Mouse (Mus musculus) heart, embryonic 11.5 days (tissue): ENCODE measurements around the gene Cchcr1. TPM values are rescaled to one million over a fixed set of nuclear protein-coding genes. Genes with fewer than 3 reads are reported as not detected.

Experiments used
- ATAC-seq: fragments of 200-750 bp; cut with Nextera tagmentation; replicated peaks from 2 replicates; pipeline ENCODE4 v1.8.0; 2017; ENCODE audit warnings: moderate library complexity; ENCODE audit not compliant: insufficient number of reproducible peaks, low FRiP score, low TSS enrichment
- H3K27ac ChIP-seq: fragments of 300-500 bp; sonication (generic); 2 replicates; pipeline ENCODE4 v1.5.1; 2014; ENCODE audit warnings: mild to moderate bottlenecking, low read depth, low read length
- H3K27me3 ChIP-seq: fragments of 300-500 bp; sonication (generic); 2 replicates; pipeline ENCODE4 v1.6.1; 2014; ENCODE audit warnings: mild to moderate bottlenecking, low read length, mixed read lengths; ENCODE audit not compliant: control insufficient read depth, insufficient read depth
- H3K36me3 ChIP-seq: fragments of 300-500 bp; sonication (generic); 2 replicates; pipeline ENCODE4 v1.6.1; 2014; ENCODE audit warnings: mild to moderate bottlenecking, low read length, moderate library complexity, mixed read lengths; ENCODE audit not compliant: control insufficient read depth, insufficient read depth
- H3K4me1 ChIP-seq: fragments of 300-500 bp; sonication (generic); 2 replicates; pipeline ENCODE4 v1.6.1; 2014; ENCODE audit warnings: low read length; ENCODE audit not compliant: control insufficient read depth, insufficient read depth
- H3K4me2 ChIP-seq: fragments of 300-500 bp; sonication (generic); 2 replicates; pipeline ENCODE4 v1.6.1; 2014; ENCODE audit warnings: mild to moderate bottlenecking, moderate library complexity
- H3K4me3 ChIP-seq: fragments of 300-500 bp; sonication (generic); 2 replicates; pipeline ENCODE4 v1.5.1; 2014; ENCODE audit warnings: low read depth, low read length
- H3K9ac ChIP-seq: fragments of 300-500 bp; sonication (generic); 2 replicates; pipeline ENCODE4 v1.6.1; 2014; ENCODE audit warnings: mild to moderate bottlenecking, low read depth, low read length, moderate library complexity
- H3K9me3 ChIP-seq: fragments of 300-500 bp; sonication (generic); replicated peaks from 2 replicates; pipeline ENCODE4 v1.6.1; 2016; ENCODE audit warnings: low read length; ENCODE audit not compliant: control insufficient read depth
- WGBS: fragments of 180-500 bp; shearing (Covaris S2); extraction: QIAGEN DNeasy Blood & Tissue Kit; methylation state at CpG from one replicate; pipeline ENCODE4 v1.1.7; 2014; ENCODE audit not compliant: insufficient replicate concordance; 5-methylcytosine and 5-hydroxymethylcytosine counted together
- polyA plus RNA-seq: library from polyadenylated mRNA; unstranded; fragments of >200 nt; fragmentation: Nextera tagmentation; extraction: Ambion mirVana; gene quantifications from 2 replicates; pipeline ENCODE4 v1.2.1, GENCODE M21; 2014

Cchcr1 gene
- polyA plus RNA-seq, 1 experiment from 2014 or later, result 12.8 TPM

DNA sequence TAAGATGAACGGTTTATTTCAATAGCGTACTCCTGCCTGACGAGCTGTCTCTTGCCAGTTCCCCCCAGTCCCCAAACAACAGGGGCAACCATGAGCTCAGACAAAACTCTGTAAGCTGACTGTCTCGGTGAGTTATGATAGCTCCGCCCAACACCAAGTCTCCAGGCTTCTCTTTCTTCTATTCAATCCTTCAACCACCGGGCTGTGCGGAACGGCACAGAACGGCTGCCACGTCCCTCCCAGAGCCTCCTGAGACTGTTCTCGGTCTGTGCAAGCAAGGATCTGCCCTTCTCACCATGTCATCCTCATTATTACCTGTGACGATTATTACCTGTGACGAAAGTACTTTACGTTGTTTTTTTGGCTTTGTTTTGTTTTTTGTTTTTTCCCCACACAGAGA is 53.9 kb downstream of the Cchcr1 start:
- H3K9me3 ChIP-seq, result no peaks in the 10 kb centered on the region
- no peak for ATAC-seq
- H3K27me3 ChIP-seq, result peaks cover 37% of the 10 kb centered on the region
- no peak overlapping the region for H3K9ac ChIP-seq
- no peak overlapping the region for H3K27ac ChIP-seq
- H3K4me2 ChIP-seq, result no peak overlapping the region
- WGBS, result 82% methylated on average over 14 of the region's 14 CpGs
- 0 out of 2 replicates have a peak, but pooled peaks cover 2% of the 10 kb centered on the region for H3K4me1 ChIP-seq
- no peak overlapping the region for H3K4me3 ChIP-seq
- no peaks in the 10 kb centered on the region for H3K36me3 ChIP-seq

DNA sequence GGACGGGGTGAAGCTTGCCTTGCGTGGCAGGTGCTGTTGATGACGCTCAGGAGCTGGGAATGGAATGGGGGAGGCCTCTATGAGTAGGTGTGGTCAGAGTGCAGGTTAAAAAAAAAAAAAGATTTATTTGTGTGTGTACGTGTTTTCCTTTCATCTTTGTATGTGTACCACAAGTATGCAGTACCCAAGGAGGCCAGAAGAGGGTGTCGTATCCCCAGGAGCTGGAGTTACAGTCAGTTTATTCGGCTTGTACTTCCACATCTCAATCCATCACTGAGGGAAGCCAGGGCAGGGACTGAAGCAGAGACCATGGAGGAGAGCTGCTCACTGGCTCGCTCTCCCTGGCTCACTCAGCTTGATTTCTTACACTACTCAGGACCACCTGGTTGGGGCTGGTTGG is 54.6 kb downstream of the Cchcr1 start:
- Histone ChIP-seq H3K4me1 (0 out of 2 replicates have a peak, but pooled peaks cover 2% of the 10 kb centered on the region), H3K27ac (no peak overlapping the region), H3K27me3 (peaks cover 41% of the 10 kb centered on the region), H3K9ac (no peak overlapping the region), H3K4me2 (no peak overlapping the region), H3K9me3 (no peaks in the 10 kb centered on the region), H3K36me3 (no peaks in the 10 kb centered on the region), H3K4me3 (no peak overlapping the region)
- 89% methylated on average over 7 of the region's 7 CpGs for WGBS
- ATAC-seq, result no peak

DNA sequence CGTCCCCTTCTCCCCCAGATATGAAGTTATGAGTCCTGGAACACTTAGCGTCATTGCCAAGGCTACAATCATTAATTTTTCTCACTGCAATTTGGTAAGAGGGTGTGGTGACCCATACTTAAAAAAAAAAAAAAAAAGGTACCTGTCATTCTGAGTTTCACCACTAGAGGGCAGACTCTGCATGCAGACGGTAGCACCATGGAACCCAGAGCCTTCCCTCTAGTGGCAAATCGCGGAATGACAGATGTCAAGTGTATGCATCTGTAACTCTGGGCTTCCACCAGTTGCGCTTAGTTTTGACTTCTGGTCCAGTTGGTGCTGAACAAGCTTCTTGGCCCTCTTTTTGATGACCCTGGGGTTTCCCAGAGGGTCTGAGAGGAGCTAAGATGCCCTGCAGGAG is 61.3 kb downstream of the Cchcr1 start:
- peaks cover 19% of the 10 kb centered on the region for H3K27me3 ChIP-seq
- no peaks in the 10 kb centered on the region for H3K4me1 ChIP-seq
- no peak overlapping the region for H3K27ac ChIP-seq
- no peaks in the 10 kb centered on the region for H3K36me3 ChIP-seq
- H3K4me2 ChIP-seq, result no peak overlapping the region
- no peaks in the 10 kb centered on the region for H3K9me3 ChIP-seq
- no peak for ATAC-seq
- no peak overlapping the region for H3K9ac ChIP-seq
- 20% methylated on average over 6 of the region's 6 CpGs for WGBS
- H3K4me3 ChIP-seq, result no peak overlapping the region

Other genes with a start within 250 kb of the Cchcr1 start
- gene H2-Q1, start 196.7 kb upstream of the Cchcr1 start, polyA plus RNA-seq, result 0.18 and 0.53 TPM in 2 replicates
- gene H2-Q2, start 174.9 kb upstream of the Cchcr1 start, polyA plus RNA-seq, result 9.0 and 10.1 TPM in 2 replicates
- gene H2-Q4, start 137.5 kb upstream of the Cchcr1 start, polyA plus RNA-seq, result 1.8 and 2.7 TPM in 2 replicates
- 0.38 and 0.39 TPM in 2 replicates for gene H2-Q6, start 92.2 kb upstream of the Cchcr1 start, polyA plus RNA-seq
- gene H2-Q7, start 77.9 kb upstream of the Cchcr1 start, polyA plus RNA-seq, result 0.84 and 2.6 TPM in 2 replicates
- gene H2-Q10, start 47.0 kb upstream of the Cchcr1 start, polyA plus RNA-seq, result 0.20 and 1.4 TPM in 2 replicates
- not detected in 2 replicates for gene Pou5f1, start 11.1 kb upstream of the Cchcr1 start, polyA plus RNA-seq
- gene Tcf19, start 276 bp upstream of the Cchcr1 start, polyA plus RNA-seq, result 47.6 and 51.1 TPM in 2 replicates
- gene Psors1c2, start 16.1 kb downstream of the Cchcr1 start, polyA plus RNA-seq, result 0.37 TPM in 1 of 2 replicates, not detected in the other
- 0.40 and 0.83 TPM in 2 replicates for gene Cdsn, start 35.0 kb downstream of the Cchcr1 start, polyA plus RNA-seq
- not detected in 2 replicates for gene 2300002M23Rik, start 50.4 kb downstream of the Cchcr1 start, polyA plus RNA-seq
- gene Sfta2, start 84.4 kb downstream of the Cchcr1 start, polyA plus RNA-seq, result not detected in 2 replicates
- gene Gm9573, start 109.5 kb downstream of the Cchcr1 start, polyA plus RNA-seq, result not detected in 2 replicates
- gene Mucl3, start 126.6 kb downstream of the Cchcr1 start, polyA plus RNA-seq, result 0.29 and 0.62 TPM in 2 replicates
- gene Vars2, start 150.5 kb downstream of the Cchcr1 start, polyA plus RNA-seq, result 9.1 and 12.7 TPM in 2 replicates
- 30.1 and 31.1 TPM in 2 replicates for gene Gtf2h4, start 156.6 kb downstream of the Cchcr1 start, polyA plus RNA-seq
- 60.6 and 89.2 TPM in 2 replicates for gene Ddr1, start 187.5 kb downstream of the Cchcr1 start, polyA plus RNA-seq